In genomic region chr7:139313413-139313812, GRCm38 (mm10) we compare ENCODE assay signal across 14 mouse cellular contexts.
DNase-seq lines count a peak whose midpoint lies in the region; ATAC-seq and TF ChIP-seq lines count a peak whose summit lies in the region.
"Had no signal": no experiment of that assay in that cellular context is flagged by ENCODE, and none has a peak within 500 bp of the region (broad histone marks: within the 10 kb centered on the region; RNA-seq: fewer than 3 reads in every experiment).

No protein-coding gene starts in this region.

- no peak overlapping the region for H3K4me2 ChIP-seq in kidney, postnatal 0 days (ENCODE audit: low read length)
- H3K4me2 ChIP-seq in midbrain, embryonic 11.5 days, result no peak overlapping the region
- H3K4me2 ChIP-seq in midbrain, embryonic 14.5 days (ENCODE audit: low read length), result no peak overlapping the region
- H3K4me2 ChIP-seq: hindbrain, embryonic 13.5 days had no signal

- no peak overlapping the region for H3K9ac ChIP-seq in kidney, postnatal 0 days (ENCODE audit: low read depth, low read length)
- H3K9ac ChIP-seq in midbrain, embryonic 11.5 days (ENCODE audit: low read length), result no peak overlapping the region
- no peak overlapping the region for H3K9ac ChIP-seq in midbrain, embryonic 14.5 days (replicated peaks; ENCODE audit: low read length)
- H3K9ac ChIP-seq: hindbrain, embryonic 13.5 days had no signal

- intact Hi-C loops in heart, postnatal 10 days (cut with DNase I), result no loop called here

- 71% methylated on average over 5 of the region's 5 CpGs for WGBS in heart, embryonic 10.5 days
- 74% methylated on average over 5 of the region's 5 CpGs for WGBS in kidney, postnatal 0 days
- 81% methylated on average over 5 of the region's 5 CpGs for WGBS in midbrain, embryonic 11.5 days
- 89% methylated on average over 5 of the region's 5 CpGs for WGBS in midbrain, embryonic 14.5 days

- 0 out of 2 replicates have a peak overlapping the region, but pooled peaks have one; percentile 1 for H3K27ac ChIP-seq in heart, embryonic 10.5 days
- no peak overlapping the region for H3K27ac ChIP-seq in kidney, postnatal 0 days
- no peak overlapping the region for H3K27ac ChIP-seq in midbrain, embryonic 11.5 days (ENCODE audit: low read depth, low read length)
- no peak overlapping the region for H3K27ac ChIP-seq in midbrain, embryonic 14.5 days (replicated peaks; ENCODE audit: low read depth, low read length)
- H3K27ac ChIP-seq: embryonic facial prominence, embryonic 10.5 days; gastrocnemius, adult 2 months; hindbrain, embryonic 13.5 days had no signal

- no peak for DNase-seq in heart, embryonic 10.5 days (ENCODE audit: low spot score)
- DNase-seq in heart, postnatal 10 days, result no peak
- DNase-seq in kidney, postnatal 0 days (ENCODE audit: low spot score), result no peak
- DNase-seq in kidney, postnatal 10 days, result no peak
- peak; percentile 70 for DNase-seq in midbrain, embryonic 11.5 days (ENCODE audit: low spot score, missing footprints)
- DNase-seq in midbrain, embryonic 14.5 days, result no peak
- DNase-seq in layer of hippocampus, adult 9-10 months (ENCODE audit: low spot score), result no peak
- DNase-seq: heart, postnatal 36 days had no signal

- H3K27me3 ChIP-seq in heart, embryonic 10.5 days (ENCODE audit: insufficient read depth, poor library complexity, severe bottlenecking), result no peaks in the 10 kb centered on the region
- H3K27me3 ChIP-seq in kidney, postnatal 0 days (ENCODE audit: insufficient read depth, low read length), result no peaks in the 10 kb centered on the region
- no peaks in the 10 kb centered on the region for H3K27me3 ChIP-seq in midbrain, embryonic 11.5 days (ENCODE audit: control insufficient read depth, insufficient read depth, low read length)
- H3K27me3 ChIP-seq in midbrain, embryonic 14.5 days (ENCODE audit: control insufficient read depth, insufficient read depth, low read length), result no peaks in the 10 kb centered on the region

- ATAC-seq in kidney, postnatal 0 days (replicated peaks; ENCODE audit: low FRiP score, low read depth), result no peak
- no peak for ATAC-seq in midbrain, embryonic 11.5 days (ENCODE audit: low FRiP score)
- no peak for ATAC-seq in midbrain, embryonic 14.5 days (ENCODE audit: low FRiP score, low TSS enrichment)
- ATAC-seq: forebrain, embryonic 14.5 days; intestine, embryonic 16.5 days had no signal

- no peak overlapping the region for H3K4me3 ChIP-seq in heart, embryonic 10.5 days
- no peak overlapping the region for H3K4me3 ChIP-seq in kidney, postnatal 0 days (replicated peaks; ENCODE audit: low read depth, low read length)
- H3K4me3 ChIP-seq in midbrain, embryonic 11.5 days (ENCODE audit: low read depth, low read length), result no peak overlapping the region
- no peak overlapping the region for H3K4me3 ChIP-seq in midbrain, embryonic 14.5 days (replicated peaks; ENCODE audit: low read depth, low read length)
- H3K4me3 ChIP-seq: embryonic facial prominence, embryonic 10.5 days; gastrocnemius, adult 2 months; hindbrain, embryonic 13.5 days had no signal

- no peaks in the 10 kb centered on the region for H3K36me3 ChIP-seq in heart, embryonic 10.5 days
- no peaks in the 10 kb centered on the region for H3K36me3 ChIP-seq in kidney, postnatal 0 days (ENCODE audit: insufficient read depth, low read length)
- H3K36me3 ChIP-seq in midbrain, embryonic 11.5 days (ENCODE audit: control insufficient read depth, insufficient read depth, low read length), result no peaks in the 10 kb centered on the region
- H3K36me3 ChIP-seq in midbrain, embryonic 14.5 days (ENCODE audit: control insufficient read depth, insufficient read depth, low read length), result no peaks in the 10 kb centered on the region
- H3K36me3 ChIP-seq: embryonic facial prominence, embryonic 10.5 days; G1E; hindbrain, embryonic 13.5 days had no signal

- no peaks in the 10 kb centered on the region for H3K9me3 ChIP-seq in heart, embryonic 10.5 days
- no peaks in the 10 kb centered on the region for H3K9me3 ChIP-seq in kidney, postnatal 0 days (replicated peaks; ENCODE audit: low read length)
- H3K9me3 ChIP-seq in midbrain, embryonic 11.5 days (ENCODE audit: control insufficient read depth, low read length), result no peaks in the 10 kb centered on the region
- no peaks in the 10 kb centered on the region for H3K9me3 ChIP-seq in midbrain, embryonic 14.5 days (ENCODE audit: control insufficient read depth, low read length)
- H3K9me3 ChIP-seq: embryonic facial prominence, embryonic 10.5 days; hindbrain, embryonic 13.5 days had no signal

- 0 out of 2 replicates have a peak, but pooled peaks have one; percentile 27 for TF ChIP-seq CTCF in kidney, postnatal 0 days (IDR thresholded peaks at IDR 0.05; ENCODE audit: low read depth)

- H3K4me1 ChIP-seq in heart, embryonic 10.5 days, result peaks cover 52% of the 10 kb centered on the region
- peaks cover 3% of the 10 kb centered on the region for H3K4me1 ChIP-seq in kidney, postnatal 0 days (replicated peaks; ENCODE audit: insufficient read depth, low read length)
- peaks cover 9% of the 10 kb centered on the region; the same call in 1 of the 2 replicates for H3K4me1 ChIP-seq in midbrain, embryonic 11.5 days (ENCODE audit: control insufficient read depth, insufficient read depth, low read length)
- no peaks in the 10 kb centered on the region for H3K4me1 ChIP-seq in midbrain, embryonic 14.5 days (ENCODE audit: control insufficient read depth, insufficient read depth, low read length)
